Mouse (Mus musculus): ENCODE measurements around the gene Klhl7. TPM values are rescaled to one million over a fixed set of nuclear protein-coding genes. Genes with fewer than 3 reads are reported as not detected.

Klhl7 gene
- polyA plus RNA-seq, 1 experiment from 2014 or later = 53.2 TPM

DNA sequence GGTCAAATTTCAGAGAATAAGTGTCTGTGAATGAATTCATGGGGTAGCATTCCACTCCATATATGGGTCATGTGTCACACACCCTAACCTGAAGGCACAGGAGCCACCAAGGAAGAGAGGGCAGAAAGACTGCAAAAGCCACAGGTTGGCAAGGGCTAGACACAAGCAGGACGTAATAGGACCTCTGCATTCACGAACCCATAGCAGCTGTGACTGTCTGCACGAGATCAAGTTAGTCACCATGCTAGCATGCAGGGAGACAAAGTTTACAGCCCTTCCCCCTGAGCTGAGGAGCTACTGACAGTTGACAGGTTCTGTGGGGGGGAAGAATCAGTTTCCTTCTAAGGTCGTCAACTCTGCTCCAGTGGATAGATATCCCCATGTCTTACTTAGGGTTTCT lies 36.9 kb upstream of the Klhl7 start:
- Histone ChIP-seq H3K36me3 (ENCODE audit: control insufficient read depth, insufficient read depth, low read length) (no peaks in the 10 kb centered on the region), H3K27me3 (replicated peaks; ENCODE audit: control insufficient read depth, insufficient read depth, low read length) (no peaks in the 10 kb centered on the region), H3K27ac (replicated peaks; ENCODE audit: low read depth, low read length) (no peak overlapping the region), H3K4me3 (ENCODE audit: low read depth, low read length) (no peak overlapping the region), H3K4me2 (ENCODE audit: low read depth, low read length) (no peak overlapping the region), H3K9ac (ENCODE audit: low read depth, low read length) (no peak overlapping the region), H3K4me1 (ENCODE audit: control insufficient read depth, insufficient read depth, low read length) (no peaks in the 10 kb centered on the region), H3K9me3 (ENCODE audit: control insufficient read depth, low read length) (no peaks in the 10 kb centered on the region)
- DNase-seq (ENCODE audit: low spot score) = no peak
- WGBS = 53% methylated on average over 4 of the region's 4 CpGs
- no peak for ATAC-seq (ENCODE audit: low read depth)

DNA sequence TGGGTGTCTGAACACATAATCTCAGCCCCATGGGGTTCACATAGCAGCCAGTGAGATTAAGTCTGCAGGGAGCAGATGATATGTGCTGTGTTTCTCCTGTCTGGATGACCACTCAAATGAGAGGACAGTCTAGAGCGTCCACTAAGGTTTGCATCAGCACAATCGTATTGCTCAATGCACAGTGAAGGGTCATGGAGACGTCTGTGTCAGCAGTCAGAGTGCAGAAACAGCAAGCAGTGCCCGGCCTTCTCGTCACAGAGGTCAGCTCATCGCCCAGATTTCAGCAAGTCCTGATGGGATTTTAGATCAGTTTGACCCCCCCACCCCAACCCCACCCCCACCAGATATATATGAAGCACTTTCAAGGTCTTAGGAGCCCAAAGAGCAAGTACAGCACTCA lies 31.4 kb upstream of the Klhl7 start:
- 75% methylated on average over 6 of the region's 6 CpGs for WGBS
- no peak for DNase-seq (ENCODE audit: low spot score)

DNA sequence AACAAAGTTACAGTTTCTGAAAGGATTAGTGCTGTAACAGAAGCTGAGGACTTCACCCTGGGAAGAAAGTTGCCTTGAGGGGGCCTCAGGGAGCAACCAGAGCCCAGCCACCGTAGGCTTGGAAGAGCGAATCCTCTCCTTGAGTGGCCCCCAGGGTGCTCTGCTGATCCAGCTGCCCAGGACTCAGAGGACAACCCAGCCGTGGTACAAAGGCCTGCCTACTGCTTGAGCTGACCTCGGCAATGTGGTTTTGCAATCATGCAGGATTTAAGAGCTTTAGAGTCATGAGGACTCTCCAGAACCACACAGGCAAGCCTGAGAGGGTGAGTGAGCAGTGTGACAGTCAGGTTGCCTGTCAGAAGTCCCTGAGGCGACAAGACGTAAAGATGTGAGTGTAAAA lies 28.4 kb upstream of the Klhl7 start:
- Histone ChIP-seq H3K9me3 (ENCODE audit: control insufficient read depth, low read length) (no peaks in the 10 kb centered on the region), H3K4me3 (ENCODE audit: low read depth, low read length) (no peak overlapping the region), H3K4me1 (ENCODE audit: control insufficient read depth, insufficient read depth, low read length) (0 out of 2 replicates have a peak, but pooled peaks cover under 1% of the 10 kb centered on the region), H3K9ac (ENCODE audit: low read depth, low read length) (no peak overlapping the region), H3K27me3 (replicated peaks; ENCODE audit: control insufficient read depth, insufficient read depth, low read length) (no peaks in the 10 kb centered on the region), H3K4me2 (ENCODE audit: low read depth, low read length) (no peak overlapping the region), H3K36me3 (ENCODE audit: control insufficient read depth, insufficient read depth, low read length) (no peaks in the 10 kb centered on the region), H3K27ac (replicated peaks; ENCODE audit: low read depth, low read length) (no peak overlapping the region)
- ATAC-seq (ENCODE audit: low read depth) (no peak), DNase-seq (ENCODE audit: low spot score) (no peak)
- WGBS = 66% methylated on average over 6 of the region's 6 CpGs

More for the DNA sequence above, 31.4 kb upstream of the Klhl7 start:
- no peak overlapping the region for H3K4me2 ChIP-seq (ENCODE audit: low read depth, low read length)
- no peaks in the 10 kb centered on the region for H3K27me3 ChIP-seq (replicated peaks; ENCODE audit: control insufficient read depth, insufficient read depth, low read length)
- H3K9ac ChIP-seq (ENCODE audit: low read depth, low read length) = no peak overlapping the region
- H3K9me3 ChIP-seq (ENCODE audit: control insufficient read depth, low read length) = no peaks in the 10 kb centered on the region
- ATAC-seq (ENCODE audit: low read depth) = no peak
- no peak overlapping the region for H3K4me3 ChIP-seq (ENCODE audit: low read depth, low read length)
- H3K27ac ChIP-seq (replicated peaks; ENCODE audit: low read depth, low read length) = no peak overlapping the region
- no peaks in the 10 kb centered on the region for H3K36me3 ChIP-seq (ENCODE audit: control insufficient read depth, insufficient read depth, low read length)
- H3K4me1 ChIP-seq (ENCODE audit: control insufficient read depth, insufficient read depth, low read length) = no peaks in the 10 kb centered on the region

DNA sequence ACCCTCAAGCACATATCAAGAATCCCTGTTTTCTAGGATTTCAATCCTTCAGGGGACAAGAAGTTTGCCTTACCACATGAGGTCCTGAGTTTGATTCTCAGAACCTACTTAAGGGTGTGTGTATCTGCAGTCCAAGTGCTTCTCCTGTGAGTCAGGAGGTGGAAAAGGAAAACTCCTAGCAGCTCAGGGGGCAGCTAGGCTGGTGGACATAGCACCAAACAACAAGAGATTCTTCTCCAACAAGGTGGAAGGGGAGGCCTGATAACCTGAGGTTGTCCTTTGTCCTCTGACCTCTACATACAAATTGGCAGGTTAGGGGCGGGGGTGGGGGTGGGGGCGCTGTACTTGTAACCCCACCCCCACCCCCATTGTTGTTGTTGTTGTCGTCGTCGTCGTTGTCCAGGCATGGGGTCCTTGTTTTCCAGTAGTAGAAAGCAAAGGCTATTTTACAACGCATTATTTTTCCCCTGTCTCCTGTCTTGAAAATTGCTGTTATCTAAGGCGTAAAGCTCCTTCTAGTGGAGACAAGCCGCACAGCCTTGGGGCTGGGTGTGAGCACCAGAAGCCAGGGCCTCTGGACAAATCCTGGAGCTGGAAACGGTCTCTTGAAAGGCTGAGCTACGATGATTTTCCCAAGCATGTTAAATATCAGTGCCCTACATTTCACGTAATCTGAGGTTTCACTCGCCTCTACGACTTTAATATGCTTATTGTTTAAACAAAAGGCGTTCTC lies 23.3 kb upstream of the Klhl7 start:
- peak overlapping the region; percentile 49 for H3K4me2 ChIP-seq (ENCODE audit: low read depth, low read length)
- H3K9me3 ChIP-seq (ENCODE audit: control insufficient read depth, low read length) = no peaks in the 10 kb centered on the region
- peak; percentile 93 for DNase-seq (ENCODE audit: low spot score)
- under 1% methylated on average over 15 of the region's 15 CpGs for WGBS
- no peaks in the 10 kb centered on the region for H3K27me3 ChIP-seq (replicated peaks; ENCODE audit: control insufficient read depth, insufficient read depth, low read length)
- H3K36me3 ChIP-seq (ENCODE audit: control insufficient read depth, insufficient read depth, low read length) = no peaks in the 10 kb centered on the region
- peak overlapping the region; percentile 45; the same call in 1 of the 2 replicates for H3K27ac ChIP-seq (replicated peaks; ENCODE audit: low read depth, low read length)
- H3K4me3 ChIP-seq (ENCODE audit: low read depth, low read length) = peak overlapping the region; percentile 27
- H3K4me1 ChIP-seq (ENCODE audit: control insufficient read depth, insufficient read depth, low read length) = 0 out of 2 replicates have a peak, but pooled peaks cover 3% of the 10 kb centered on the region
- H3K9ac ChIP-seq (ENCODE audit: low read depth, low read length) = peak overlapping the region; percentile 26
- ATAC-seq (ENCODE audit: low read depth) = peak; percentile 92

DNA sequence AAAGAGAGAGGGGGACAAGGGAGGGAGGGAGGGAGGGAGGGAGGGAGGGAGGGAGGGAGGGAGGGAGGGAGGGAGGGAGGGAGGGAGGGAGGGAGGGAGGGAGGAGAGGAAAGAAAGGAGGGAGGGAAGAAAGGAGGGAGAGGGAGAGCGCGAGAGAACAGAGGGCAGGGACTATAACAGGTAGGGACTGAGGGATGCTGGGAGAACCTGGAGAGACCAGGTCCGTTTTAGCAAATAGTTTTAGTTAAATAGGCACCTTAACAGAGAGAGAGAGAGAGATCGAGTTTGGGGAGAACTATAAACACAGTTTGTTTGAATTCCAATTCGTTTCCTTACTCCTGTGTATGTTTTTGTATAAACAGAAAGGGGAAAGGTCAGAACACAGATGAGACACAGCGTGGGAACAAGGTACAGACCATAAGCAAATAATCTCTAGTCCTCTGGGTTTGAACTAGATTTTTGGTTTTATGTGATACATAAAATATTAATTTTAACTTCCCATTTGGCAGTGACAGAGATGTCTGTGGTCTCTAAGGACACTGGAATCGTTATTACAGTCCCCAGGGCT lies 22.6 kb upstream of the Klhl7 start:
- Histone ChIP-seq H3K27me3 (replicated peaks; ENCODE audit: control insufficient read depth, insufficient read depth, low read length) (no peaks in the 10 kb centered on the region), H3K4me1 (ENCODE audit: control insufficient read depth, insufficient read depth, low read length) (0 out of 2 replicates have a peak, but pooled peaks cover 3% of the 10 kb centered on the region), H3K36me3 (ENCODE audit: control insufficient read depth, insufficient read depth, low read length) (no peaks in the 10 kb centered on the region), H3K4me3 (ENCODE audit: low read depth, low read length) (peak overlapping the region; percentile 27), H3K4me2 (ENCODE audit: low read depth, low read length) (peak overlapping the region; percentile 49), H3K9ac (ENCODE audit: low read depth, low read length) (0 out of 2 replicates have a peak overlapping the region, but pooled peaks have one; percentile 26), H3K9me3 (ENCODE audit: control insufficient read depth, low read length) (no peaks in the 10 kb centered on the region), H3K27ac (replicated peaks; ENCODE audit: low read depth, low read length) (no peak overlapping the region)
- ATAC-seq (ENCODE audit: low read depth) (no peak), DNase-seq (ENCODE audit: low spot score) (no peak)
- WGBS = 14% methylated on average over 7 of the region's 7 CpGs

DNA sequence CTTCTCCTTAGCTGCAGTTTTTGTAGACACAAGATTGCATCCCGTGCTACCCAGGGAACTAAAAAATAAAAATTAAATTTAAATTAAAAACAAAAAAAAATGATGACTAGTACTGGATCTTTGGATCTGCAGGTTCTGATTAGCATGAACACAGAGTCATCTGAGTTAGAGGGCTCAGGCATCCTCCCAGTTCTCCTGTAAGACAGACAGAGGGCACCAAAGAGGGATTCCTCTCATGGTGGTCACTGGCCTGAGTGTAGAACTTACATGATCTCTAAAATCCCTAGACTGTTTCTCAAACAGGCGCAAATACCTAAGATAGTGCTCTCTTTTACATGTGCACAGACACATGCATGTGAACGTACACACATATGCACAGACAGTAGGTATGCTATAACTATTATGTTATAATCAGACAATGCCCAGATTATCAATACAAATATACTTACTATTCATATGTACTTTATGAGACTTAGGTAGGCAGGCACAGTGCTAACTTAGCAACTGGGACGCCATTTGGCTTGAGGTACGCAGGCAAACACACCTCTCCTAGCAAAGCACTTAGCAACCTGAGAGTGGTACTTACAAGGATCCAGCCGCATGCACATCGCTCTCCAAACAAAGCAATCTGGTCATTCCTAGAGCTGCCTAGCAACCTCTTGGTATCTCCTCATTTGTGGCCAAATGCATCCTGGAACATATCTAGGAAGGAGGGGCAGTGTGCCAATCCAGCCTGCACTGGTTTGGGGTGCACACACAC lies 21.8 kb upstream of the Klhl7 start:
- H3K9ac ChIP-seq (ENCODE audit: low read depth, low read length) = no peak overlapping the region
- H3K27me3 ChIP-seq (replicated peaks; ENCODE audit: control insufficient read depth, insufficient read depth, low read length) = no peaks in the 10 kb centered on the region
- 0 out of 2 replicates have a peak, but pooled peaks cover 3% of the 10 kb centered on the region for H3K4me1 ChIP-seq (ENCODE audit: control insufficient read depth, insufficient read depth, low read length)
- no peak overlapping the region for H3K4me3 ChIP-seq (ENCODE audit: low read depth, low read length)
- peak; percentile 10 for DNase-seq (ENCODE audit: low spot score)
- no peak overlapping the region for H3K27ac ChIP-seq (replicated peaks; ENCODE audit: low read depth, low read length)
- 80% methylated on average over 7 of the region's 7 CpGs for WGBS
- H3K36me3 ChIP-seq (ENCODE audit: control insufficient read depth, insufficient read depth, low read length) = no peaks in the 10 kb centered on the region
- H3K4me2 ChIP-seq (ENCODE audit: low read depth, low read length) = no peak overlapping the region
- no peak for ATAC-seq (ENCODE audit: low read depth)
- H3K9me3 ChIP-seq (ENCODE audit: control insufficient read depth, low read length) = no peaks in the 10 kb centered on the region

DNA sequence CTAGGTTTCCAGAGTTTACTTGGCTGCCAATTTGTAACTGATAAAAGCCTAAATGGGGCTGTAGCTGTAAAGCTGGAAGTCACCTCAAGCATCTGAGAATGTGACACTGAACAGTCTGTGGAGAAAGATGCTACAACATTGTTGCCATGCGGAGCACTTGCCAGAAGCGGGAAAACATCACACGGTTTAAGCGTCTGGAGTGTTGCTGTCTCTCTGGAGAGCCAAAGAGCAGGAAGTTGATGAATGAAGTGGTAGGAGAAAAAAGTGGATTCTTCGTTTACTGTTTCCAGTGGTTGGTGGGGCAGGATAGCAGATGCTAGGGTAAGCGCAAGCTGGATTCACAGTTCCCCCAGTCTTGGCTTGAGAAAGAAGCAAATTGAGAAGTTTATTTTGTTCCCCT lies 19.6 kb upstream of the Klhl7 start:
- Histone ChIP-seq H3K4me1 (ENCODE audit: control insufficient read depth, insufficient read depth, low read length) (0 out of 2 replicates have a peak, but pooled peaks cover 3% of the 10 kb centered on the region), H3K9ac (ENCODE audit: low read depth, low read length) (no peak overlapping the region), H3K4me2 (ENCODE audit: low read depth, low read length) (no peak overlapping the region), H3K36me3 (ENCODE audit: control insufficient read depth, insufficient read depth, low read length) (no peaks in the 10 kb centered on the region), H3K9me3 (ENCODE audit: control insufficient read depth, low read length) (no peaks in the 10 kb centered on the region), H3K4me3 (ENCODE audit: low read depth, low read length) (no peak overlapping the region), H3K27me3 (replicated peaks; ENCODE audit: control insufficient read depth, insufficient read depth, low read length) (no peaks in the 10 kb centered on the region), H3K27ac (replicated peaks; ENCODE audit: low read depth, low read length) (no peak overlapping the region)
- no peak for ATAC-seq (ENCODE audit: low read depth)
- no peak for DNase-seq (ENCODE audit: low spot score)
- 62% methylated on average over 6 of the region's 6 CpGs for WGBS

DNA sequence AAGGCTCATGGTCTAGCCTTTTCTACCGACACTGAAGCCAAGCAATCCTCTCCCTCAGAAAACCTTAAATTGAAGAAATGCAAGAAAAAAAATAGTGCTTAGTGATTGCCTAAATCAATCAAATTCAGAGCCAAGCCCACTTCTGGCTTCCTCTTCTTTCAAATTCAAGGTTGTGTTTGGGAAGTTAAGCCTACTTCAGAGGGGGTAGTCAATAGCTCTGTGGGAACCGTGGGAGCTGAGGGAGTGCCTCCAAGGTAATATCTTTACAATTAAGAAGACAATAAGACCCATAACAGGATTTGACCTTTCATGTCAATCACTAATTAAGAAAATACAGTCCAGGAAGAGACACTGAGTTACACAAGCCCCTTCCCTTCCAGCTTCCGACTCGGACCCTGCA lies 15.6 kb upstream of the Klhl7 start:
- H3K27me3 ChIP-seq (replicated peaks; ENCODE audit: control insufficient read depth, insufficient read depth, low read length) = no peaks in the 10 kb centered on the region
- H3K4me3 ChIP-seq (ENCODE audit: low read depth, low read length) = no peak overlapping the region
- no peak overlapping the region for H3K27ac ChIP-seq (replicated peaks; ENCODE audit: low read depth, low read length)
- DNase-seq (ENCODE audit: low spot score) (no peak), ATAC-seq (ENCODE audit: low read depth) (no peak)
- H3K36me3 ChIP-seq (ENCODE audit: control insufficient read depth, insufficient read depth, low read length) = no peaks in the 10 kb centered on the region
- H3K9me3 ChIP-seq (ENCODE audit: control insufficient read depth, low read length) = no peaks in the 10 kb centered on the region
- H3K4me1 ChIP-seq (ENCODE audit: control insufficient read depth, insufficient read depth, low read length) = no peaks in the 10 kb centered on the region
- H3K9ac ChIP-seq (ENCODE audit: low read depth, low read length) = no peak overlapping the region
- 60% methylated on average over 4 of the region's 4 CpGs for WGBS
- no peak overlapping the region for H3K4me2 ChIP-seq (ENCODE audit: low read depth, low read length)

Measured in embryonic facial prominence, embryonic 14.5 days (tissue).